Mouse (Mus musculus) intestine, postnatal 0 days (tissue): Measurements from ENCODE around the gene Fam122a. TPM values are rescaled to one million over a fixed set of nuclear protein-coding genes. Genes with fewer than 3 reads are reported as not detected.

Experiments used
- ATAC-seq: fragments of 200-750 bp; cut with Nextera tagmentation; 2 replicates; pipeline ENCODE4 v1.8.0; 2017; ENCODE audit warnings: mild to moderate bottlenecking, moderate TSS enrichment, moderate library complexity
- H3K27ac ChIP-seq: fragments of 300-500 bp; sonication (generic); 2 replicates; pipeline ENCODE4 v1.5.1; 2014; ENCODE audit warnings: mild to moderate bottlenecking, low read depth, low read length, moderate library complexity
- H3K27me3 ChIP-seq: fragments of 300-500 bp; sonication (generic); replicated peaks from 2 replicates; pipeline ENCODE4 v1.6.1; 2014; ENCODE audit warnings: low read length, mixed read lengths; ENCODE audit not compliant: control insufficient read depth, insufficient read depth
- H3K36me3 ChIP-seq: fragments of 300-500 bp; sonication (generic); 2 replicates; pipeline ENCODE4 v1.6.1; 2014; ENCODE audit warnings: mild to moderate bottlenecking, moderate library complexity; ENCODE audit not compliant: control insufficient read depth, insufficient read depth
- H3K4me1 ChIP-seq: fragments of 300-500 bp; sonication (generic); replicated peaks from 2 replicates; pipeline ENCODE4 v1.6.1; 2014; ENCODE audit warnings: antibody characterized with exemption, low read length, mixed read lengths; ENCODE audit not compliant: control insufficient read depth, insufficient read depth
- H3K4me2 ChIP-seq: fragments of 300-500 bp; sonication (generic); replicated peaks from 2 replicates; pipeline ENCODE4 v1.6.1; 2014; ENCODE audit warnings: low read depth, mild to moderate bottlenecking, moderate library complexity
- H3K4me3 ChIP-seq: fragments of 300-500 bp; sonication (generic); 2 replicates; pipeline ENCODE4 v1.5.1; 2014; ENCODE audit warnings: low read depth, low read length
- H3K9ac ChIP-seq: fragments of 300-500 bp; sonication (generic); 2 replicates; pipeline ENCODE4 v1.6.1; 2014; ENCODE audit warnings: mild to moderate bottlenecking, low read depth, low read length
- H3K9me3 ChIP-seq: fragments of 300-500 bp; sonication (generic); 2 replicates; pipeline ENCODE4 v1.6.1; 2016; ENCODE audit warnings: mixed run types; ENCODE audit not compliant: control insufficient read depth
- CTCF ChIP-seq: sonication (generic); IDR thresholded peaks from 2 replicates; pipeline ENCODE4 v1.5.1; 2016; ENCODE audit warnings: low read depth, mild to moderate bottlenecking, control low read depth, antibody characterized with exemption, moderate library complexity
- WGBS: fragments of 180-500 bp; shearing (Covaris S2); extraction: QIAGEN DNeasy Blood & Tissue Kit; methylation state at CpG from one replicate; pipeline ENCODE4 v1.1.7; 2014; 5-methylcytosine and 5-hydroxymethylcytosine counted together
- polyA plus RNA-seq: library from polyadenylated mRNA; unstranded; fragments of >200 nt; fragmentation: Nextera tagmentation; extraction: Ambion mirVana; gene quantifications from 2 replicates; pipeline ENCODE4 v1.2.1, GENCODE M21; 2015

Gene Fam122a
- polyA plus RNA-seq, 1 experiment from 2014 or later, result 40.5 TPM

DNA sequence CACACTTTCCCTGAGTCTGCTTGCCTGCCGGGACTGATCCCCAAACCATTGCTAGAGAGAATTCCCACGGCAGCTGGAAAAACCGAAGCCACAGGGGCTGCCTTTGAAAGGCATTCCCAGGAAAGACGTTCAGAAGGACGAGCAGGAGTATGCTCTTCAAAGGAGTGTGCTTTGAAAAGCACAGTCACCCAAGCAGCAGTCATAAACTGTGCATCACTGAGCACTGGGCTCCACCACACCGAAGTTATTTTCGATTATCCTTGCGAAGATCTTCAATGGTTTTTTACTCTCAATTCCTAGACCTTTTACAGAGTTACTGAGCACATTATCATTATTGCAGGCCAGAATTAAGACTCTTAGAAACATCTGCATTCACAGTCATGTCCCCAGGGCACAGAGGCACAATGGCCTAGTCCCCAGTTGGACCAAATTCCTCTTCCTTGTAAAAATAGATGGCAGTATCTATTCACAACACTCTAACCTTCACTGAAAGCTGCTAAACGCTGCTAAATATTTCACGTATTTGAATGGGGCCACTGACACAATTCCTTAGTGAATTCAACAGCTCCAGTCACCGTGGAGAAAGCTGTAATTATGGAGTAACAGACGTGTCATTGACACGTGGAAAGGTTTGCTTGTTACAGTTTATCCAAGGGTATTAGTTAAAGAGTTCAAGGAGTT is 31.1 kb upstream of the Fam122a start:
- Histone ChIP-seq H3K4me3 (no peak overlapping the region), H3K4me2 (no peak overlapping the region), H3K4me1 (peaks cover 5% of the 10 kb centered on the region; the same call in 1 of the 2 replicates), H3K27ac (no peak overlapping the region), H3K9me3 (no peaks in the 10 kb centered on the region), H3K27me3 (no peaks in the 10 kb centered on the region), H3K9ac (no peak overlapping the region), H3K36me3 (0 out of 2 replicates have a peak, but pooled peaks cover 6% of the 10 kb centered on the region)
- no peak for ATAC-seq
- no peak for TF ChIP-seq CTCF
- 63% methylated on average over 13 of the region's 13 CpGs for WGBS

DNA sequence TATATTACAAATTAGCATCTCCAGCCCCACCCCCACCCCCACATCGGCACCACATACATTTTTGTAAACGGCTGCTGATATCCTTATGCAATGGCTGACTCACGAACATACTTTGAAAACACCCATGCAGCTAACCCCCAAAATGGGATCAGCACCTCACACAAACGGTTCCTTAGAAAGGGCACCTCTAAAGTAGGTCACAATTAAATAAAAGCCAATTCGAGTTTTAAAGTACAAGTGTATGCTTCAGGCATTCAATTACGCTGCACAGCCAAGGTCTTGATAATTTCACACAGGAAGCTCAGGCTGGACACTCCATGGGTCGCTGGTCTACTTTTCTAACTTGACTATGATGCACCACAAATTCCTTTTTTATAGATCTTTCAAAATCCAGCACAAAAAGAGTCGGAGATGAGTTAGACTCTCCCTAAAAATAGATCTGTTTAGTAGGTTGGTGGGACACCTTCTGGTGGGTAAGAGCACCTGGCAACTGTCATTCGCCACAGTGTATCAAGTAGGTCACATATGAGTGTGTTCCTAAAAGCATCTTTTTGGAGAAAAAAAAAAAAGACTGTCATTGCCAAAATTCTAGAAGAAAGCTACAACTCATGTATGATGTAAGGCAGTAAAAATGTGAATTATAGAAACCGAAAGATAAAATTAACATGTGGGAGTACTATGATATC is 25.7 kb upstream of the Fam122a start:
- H3K9me3 ChIP-seq, result no peaks in the 10 kb centered on the region
- H3K4me1 ChIP-seq, result no peaks in the 10 kb centered on the region; the same call in none of the 2 replicates
- no peak overlapping the region for H3K27ac ChIP-seq
- H3K4me2 ChIP-seq, result no peak overlapping the region
- 86% methylated on average over 10 of the region's 10 CpGs for WGBS
- no peak overlapping the region for H3K4me3 ChIP-seq
- no peak for TF ChIP-seq CTCF
- ATAC-seq, result no peak
- H3K36me3 ChIP-seq, result no peaks in the 10 kb centered on the region
- no peak overlapping the region for H3K9ac ChIP-seq
- no peaks in the 10 kb centered on the region for H3K27me3 ChIP-seq

DNA sequence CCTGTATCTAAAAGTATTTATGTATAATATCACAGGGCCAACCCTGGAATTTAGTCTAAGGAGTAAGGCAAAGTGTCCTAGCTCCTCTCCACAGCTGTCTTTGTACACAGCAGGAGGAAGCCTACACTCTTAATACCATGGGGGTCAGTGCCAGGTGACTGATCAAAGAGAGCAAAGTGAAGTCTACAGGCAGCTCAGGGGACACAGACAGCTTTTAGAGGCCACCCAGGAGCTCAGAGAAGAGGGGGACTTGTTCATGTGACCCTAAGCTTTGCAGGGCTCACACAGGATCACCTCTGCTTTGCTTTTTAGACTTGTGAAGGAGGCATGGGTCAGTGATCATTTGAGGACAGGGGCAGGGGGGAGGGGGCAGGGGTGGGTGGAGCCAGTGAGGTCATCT is 24.4 kb upstream of the Fam122a start:
- Histone ChIP-seq H3K4me1 (peaks cover 4% of the 10 kb centered on the region; the same call in 1 of the 2 replicates), H3K27ac (no peak overlapping the region), H3K9me3 (no peaks in the 10 kb centered on the region), H3K36me3 (no peaks in the 10 kb centered on the region), H3K4me2 (no peak overlapping the region), H3K9ac (no peak overlapping the region), H3K4me3 (no peak overlapping the region), H3K27me3 (no peaks in the 10 kb centered on the region)
- no peak for ATAC-seq
- TF ChIP-seq CTCF, result no peak

DNA sequence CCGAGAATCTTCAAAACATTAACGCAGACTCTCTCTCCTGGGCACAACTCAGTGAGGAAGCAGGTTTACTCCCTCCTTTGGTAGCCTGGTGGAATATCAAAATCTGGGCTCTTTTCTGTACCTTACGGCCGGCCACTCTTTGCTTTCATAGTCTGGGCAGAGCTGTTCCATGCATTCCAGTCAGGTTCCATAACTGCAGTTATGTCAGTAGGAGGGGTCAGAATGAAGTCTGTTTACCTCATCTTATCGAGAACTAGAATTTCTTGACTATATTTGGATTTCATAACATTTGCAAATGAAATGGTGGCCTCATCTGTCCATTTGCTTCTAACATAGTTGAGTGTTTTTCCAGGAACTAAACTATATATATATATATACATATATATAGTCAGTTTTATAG is 23.3 kb upstream of the Fam122a start:
- TF ChIP-seq CTCF, result no peak
- WGBS, result 75% methylated on average over 5 of the region's 5 CpGs

DNA sequence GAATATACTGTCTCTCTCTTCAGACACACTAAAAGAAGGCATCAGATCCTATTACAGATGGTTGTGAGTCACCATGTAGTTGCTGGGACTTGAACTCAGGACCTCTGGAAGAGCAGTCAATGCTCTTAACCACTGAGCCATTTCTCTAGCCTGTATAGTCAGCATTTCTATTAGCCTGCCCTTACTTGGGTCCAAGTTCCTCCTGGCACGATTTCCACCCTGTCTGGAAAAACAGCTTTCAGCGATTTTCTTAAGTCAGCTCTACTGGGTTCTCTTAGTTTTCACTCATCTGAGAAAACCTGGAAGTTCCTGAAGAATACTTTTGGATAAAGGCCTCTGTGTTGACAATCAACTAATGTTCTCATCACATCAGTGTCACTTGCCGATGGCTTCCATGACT is 22.1 kb upstream of the Fam122a start:
- H3K9me3 ChIP-seq, result no peaks in the 10 kb centered on the region
- H3K4me3 ChIP-seq, result no peak overlapping the region
- TF ChIP-seq CTCF, result no peak
- no peak overlapping the region for H3K4me2 ChIP-seq
- peaks cover 4% of the 10 kb centered on the region for H3K4me1 ChIP-seq
- ATAC-seq, result no peak
- H3K27me3 ChIP-seq, result no peaks in the 10 kb centered on the region
- H3K9ac ChIP-seq, result no peak overlapping the region
- no peaks in the 10 kb centered on the region for H3K36me3 ChIP-seq
- H3K27ac ChIP-seq, result no peak overlapping the region
- WGBS, result 71% methylated on average over 3 of the region's 3 CpGs

More for the DNA sequence above, 23.3 kb upstream of the Fam122a start:
- Histone ChIP-seq H3K9me3 (no peaks in the 10 kb centered on the region), H3K4me2 (no peak overlapping the region), H3K27me3 (no peaks in the 10 kb centered on the region), H3K4me3 (no peak overlapping the region), H3K4me1 (peaks cover 4% of the 10 kb centered on the region; the same call in 1 of the 2 replicates), H3K9ac (no peak overlapping the region), H3K27ac (no peak overlapping the region), H3K36me3 (no peaks in the 10 kb centered on the region)
- ATAC-seq, result 0 out of 2 replicates have a peak, but pooled peaks have one; percentile 38

DNA sequence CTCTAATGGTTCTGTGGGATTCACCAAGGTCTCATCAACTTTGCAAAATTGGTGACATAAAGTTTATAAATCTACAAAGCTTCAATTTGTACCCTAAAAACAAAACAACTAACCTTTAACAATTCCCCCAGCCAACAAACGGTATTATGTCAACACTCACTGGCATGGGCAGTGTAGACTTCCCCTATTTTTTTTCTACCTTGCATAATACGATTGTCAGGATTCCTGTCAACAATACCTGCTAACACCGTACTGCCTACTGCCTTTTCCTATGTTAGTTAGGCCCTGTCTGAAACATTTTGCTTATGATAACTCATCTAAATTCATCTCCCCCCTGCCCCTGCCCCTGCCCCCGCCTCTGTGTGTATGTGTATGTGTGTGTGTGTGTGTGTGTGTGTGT is 16.7 kb upstream of the Fam122a start:
- Histone ChIP-seq H3K9ac (no peak overlapping the region), H3K9me3 (no peaks in the 10 kb centered on the region), H3K27me3 (no peaks in the 10 kb centered on the region), H3K4me3 (no peak overlapping the region), H3K4me1 (peaks cover 4% of the 10 kb centered on the region), H3K4me2 (no peak overlapping the region), H3K36me3 (no peaks in the 10 kb centered on the region), H3K27ac (no peak overlapping the region)
- no peak for ATAC-seq
- 70% methylated on average over 4 of the region's 4 CpGs for WGBS
- no peak for TF ChIP-seq CTCF
